Mouse (Mus musculus) large intestine, adult 2 months (tissue): Measurements from ENCODE around the gene Tmem178b. TPM values are rescaled to one million over a fixed set of nuclear protein-coding genes. Genes with fewer than 3 reads are reported as not detected.

ENCODE experiments used
- DNase-seq: peaks from one replicate; pipeline ENCODE4 v3.0.0-alpha.2; 2012; ENCODE audit warnings: low read depth, low spot score
- WGBS: fragments of 180-500 bp; shearing (Covaris S2); methylation state at CpG from one replicate; pipeline ENCODE4 v1.1.7; 2018; 5-methylcytosine and 5-hydroxymethylcytosine counted together
- polyA plus RNA-seq: library from polyadenylated mRNA; depleted of rRNA; stranded (reverse); fragments of >200 nt; gene quantifications from 2 replicates; pipeline ENCODE4 v1.2.3, GENCODE M21; 2012; rRNA removed

Tmem178b gene
- polyA plus RNA-seq, 1 experiment: 0.33 TPM

DNA sequence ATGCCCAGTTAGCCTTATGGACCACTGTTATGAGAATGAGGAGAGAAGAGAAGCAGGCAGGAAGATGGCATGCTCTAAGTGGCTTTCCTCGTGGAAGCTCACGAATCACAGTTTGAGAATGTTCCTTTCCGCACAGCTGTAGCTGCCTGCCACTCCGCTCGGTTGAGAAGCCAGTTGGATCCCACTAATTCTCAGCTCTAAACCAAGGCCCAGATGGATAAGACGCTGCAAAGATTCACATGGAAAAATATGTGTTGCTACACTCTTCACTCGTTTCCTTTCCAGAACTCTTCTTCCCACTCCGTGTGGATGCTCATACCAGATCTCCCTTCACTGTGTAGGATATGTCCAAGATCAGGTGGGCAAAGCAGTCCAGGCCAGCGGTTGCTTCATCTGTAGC is 356.9 kb downstream of the Tmem178b start:
- 88% methylated on average over 9 of the region's 9 CpGs for WGBS
- no peak for DNase-seq

DNA sequence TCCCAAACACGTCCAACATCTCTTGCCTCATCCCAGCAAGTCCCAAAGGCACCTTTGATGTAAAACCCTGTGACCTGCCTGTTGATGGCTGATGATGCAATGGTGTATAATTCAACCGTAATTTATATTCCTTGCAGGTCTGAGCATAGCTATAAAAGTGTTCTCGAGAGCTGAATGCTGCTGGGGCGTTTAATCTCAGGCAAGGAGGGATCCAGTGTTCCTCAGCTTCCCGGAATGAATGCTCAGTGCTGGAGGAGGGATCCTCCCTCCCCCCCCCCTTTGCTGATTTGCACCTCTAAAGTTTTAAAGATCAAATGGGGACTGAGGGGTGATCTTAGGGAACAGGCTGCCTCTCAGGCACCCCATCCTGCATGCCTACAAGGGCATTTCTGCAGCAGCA is 361.0 kb downstream of the Tmem178b start:
- DNase-seq: no peak
- WGBS: 36% methylated on average over 5 of the region's 5 CpGs

DNA sequence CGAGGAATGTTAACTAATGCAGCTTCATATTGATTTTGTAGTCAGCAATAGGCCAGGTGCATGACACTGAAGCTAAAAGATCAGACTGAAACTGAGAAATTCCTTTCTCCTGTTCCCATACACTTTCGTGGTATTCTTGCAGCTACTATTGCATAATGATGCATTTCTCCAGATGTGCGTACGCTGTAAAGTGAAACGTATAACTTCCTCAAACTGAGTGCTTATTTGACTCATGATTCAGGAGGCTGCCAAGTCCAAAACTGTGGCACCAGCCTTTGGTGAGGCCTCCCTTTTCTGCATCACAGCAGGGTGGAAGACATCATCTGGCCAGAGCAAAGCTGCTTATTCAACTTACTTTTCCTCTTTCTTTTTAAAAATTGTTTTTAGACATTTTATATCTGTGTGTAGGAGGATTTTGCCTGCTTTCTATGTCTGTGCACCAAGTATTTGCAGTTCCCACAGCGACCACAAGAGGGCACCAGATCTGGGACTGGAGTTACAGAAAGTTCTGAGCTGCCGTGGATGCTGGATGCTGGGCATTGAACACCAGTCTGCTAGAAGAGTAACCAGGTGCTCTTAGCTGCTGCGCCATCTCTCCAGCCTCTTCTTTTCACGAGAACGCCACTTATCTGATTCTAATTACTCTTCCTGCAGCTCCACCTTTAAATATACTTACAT is 362.9 kb downstream of the Tmem178b start:
- DNase-seq: peak; percentile 14
- 29% methylated on average over 10 of the region's 10 CpGs for WGBS

DNA sequence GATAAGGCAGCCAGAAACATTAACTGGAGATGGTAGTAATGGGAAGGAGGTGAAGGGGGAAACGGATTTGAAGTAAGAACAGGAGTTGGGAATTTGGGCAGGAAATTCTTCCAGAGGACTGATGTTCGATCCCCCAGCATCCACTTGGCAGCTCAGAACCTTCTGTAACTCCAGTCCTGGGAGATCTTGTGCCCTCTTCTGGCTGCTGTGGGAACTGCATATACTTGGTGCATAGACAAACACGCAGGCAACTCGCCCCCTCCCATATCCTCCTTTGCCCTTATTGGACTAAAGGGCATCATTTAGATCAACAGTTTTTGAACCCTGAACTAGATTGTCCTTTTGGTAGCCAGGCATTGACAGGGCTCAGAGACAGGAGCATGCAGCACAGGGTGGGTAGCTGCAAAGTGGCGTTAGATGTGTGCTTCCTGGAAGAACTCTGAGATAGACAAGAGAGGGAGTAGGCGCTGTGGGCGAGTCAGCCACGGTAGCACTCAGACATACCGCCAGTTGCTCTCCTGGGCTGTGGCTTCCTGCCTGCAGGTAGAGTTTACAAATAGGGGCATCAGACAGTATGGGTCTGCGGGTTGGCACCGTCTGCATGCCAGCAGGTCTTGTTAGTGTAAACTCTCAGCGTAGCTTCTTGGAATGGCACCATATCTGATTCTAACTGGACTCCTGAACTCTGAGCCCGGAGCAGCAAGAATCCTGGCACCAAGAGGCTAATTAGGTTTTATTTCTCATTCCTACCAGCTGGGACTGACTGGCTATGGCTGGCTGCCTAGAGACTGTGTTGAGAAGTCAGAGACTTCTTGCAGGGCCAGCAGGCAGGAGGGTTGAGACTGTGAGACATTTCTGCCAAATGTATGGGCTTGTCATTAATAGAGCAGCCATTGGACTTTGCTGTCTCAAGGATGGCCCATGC is 364.0 kb downstream of the Tmem178b start:
- no peak for DNase-seq

DNA sequence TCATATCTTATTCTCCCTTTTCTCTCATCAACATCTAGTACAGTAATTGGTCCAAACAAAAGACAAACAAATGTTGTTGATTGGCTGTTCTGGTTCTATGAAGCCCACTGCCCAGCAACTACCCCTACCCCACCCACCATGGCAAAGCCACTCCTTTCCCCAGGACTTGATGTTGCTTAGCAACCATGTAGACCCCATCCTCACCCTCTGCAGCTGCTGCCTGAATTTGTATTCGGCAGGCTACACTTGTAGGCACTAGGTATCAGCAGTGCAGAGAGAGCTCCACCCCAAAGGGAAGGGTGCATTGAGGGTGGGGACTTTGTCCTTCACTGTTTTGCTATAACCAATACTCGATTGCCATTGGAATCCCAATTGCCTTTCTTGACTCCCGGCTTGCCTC is 365.8 kb downstream of the Tmem178b start:
- 59% methylated on average over 3 of the region's 3 CpGs for WGBS
- DNase-seq: no peak

More for the DNA sequence above, 364.0 kb downstream of the Tmem178b start:
- 57% methylated on average over 13 of the region's 13 CpGs for WGBS

DNA sequence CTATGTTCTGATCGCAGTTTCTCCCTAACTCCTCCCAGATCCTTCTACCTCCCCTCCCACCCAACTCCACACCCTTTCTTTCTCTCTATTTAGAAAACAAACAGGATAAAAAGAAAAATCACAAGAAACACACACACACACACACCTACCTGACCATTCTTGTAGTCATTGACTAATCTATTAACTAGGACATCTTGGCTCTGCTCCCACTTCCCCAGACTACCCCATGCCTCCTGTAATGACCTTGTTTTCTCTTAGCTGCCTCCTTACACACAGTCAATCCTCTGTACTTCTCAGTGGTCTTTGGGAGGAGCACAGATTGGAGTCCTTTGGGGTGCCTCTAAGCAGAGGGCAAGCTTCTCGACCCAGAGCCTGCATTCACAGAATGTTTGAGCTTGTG is 367.6 kb downstream of the Tmem178b start:
- DNase-seq: no peak
- 35% methylated on average over 2 of the region's 2 CpGs for WGBS

DNA sequence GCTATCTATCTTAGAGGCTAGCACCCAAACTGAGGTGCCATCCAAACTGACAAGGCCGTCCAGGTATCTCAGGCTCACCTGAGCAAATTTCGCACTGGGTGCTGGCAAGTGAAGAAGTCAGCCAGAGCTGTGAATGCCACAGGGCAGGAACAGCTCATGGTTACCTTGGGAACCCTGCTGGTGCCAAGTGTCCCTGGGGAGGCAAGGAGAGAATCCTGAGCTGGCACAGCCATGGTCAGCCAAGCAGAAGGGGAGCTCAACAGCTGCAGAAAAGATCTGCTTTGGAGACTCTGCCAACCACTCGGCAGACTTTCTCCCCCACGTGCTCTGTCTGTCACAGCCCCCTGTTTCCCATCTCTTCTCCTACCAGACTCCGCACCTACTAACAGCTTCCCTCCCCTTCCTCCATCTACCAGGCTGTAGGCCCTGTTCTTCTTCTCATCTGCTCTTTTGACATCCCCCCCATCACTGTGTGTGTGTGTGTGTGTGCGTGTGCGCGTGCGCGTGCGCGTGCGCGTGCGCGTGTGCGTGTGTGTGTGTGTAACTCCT is 374.4 kb downstream of the Tmem178b start:
- DNase-seq: no peak
- WGBS: 94% methylated on average over 17 of the region's 17 CpGs

DNA sequence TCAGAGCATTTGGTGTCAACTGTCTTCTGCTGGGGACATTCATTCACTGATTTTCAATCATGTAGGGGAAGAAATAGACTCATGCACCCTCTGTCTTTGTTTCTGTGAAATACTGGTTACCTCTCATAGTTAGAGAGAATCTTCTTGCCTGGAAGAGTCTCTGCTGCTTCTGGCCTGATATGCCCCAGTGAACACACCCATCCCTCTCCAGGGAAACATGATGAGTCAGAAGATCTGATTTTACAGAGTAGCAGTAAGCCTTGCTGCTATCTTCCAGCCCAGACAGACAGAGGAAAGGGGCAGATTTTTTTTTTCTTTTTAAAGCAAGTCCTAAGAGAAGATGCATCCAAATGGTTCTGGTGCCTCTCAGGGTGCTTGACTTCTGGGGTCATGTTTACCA is 376.9 kb downstream of the Tmem178b start:
- no peak for DNase-seq

DNA sequence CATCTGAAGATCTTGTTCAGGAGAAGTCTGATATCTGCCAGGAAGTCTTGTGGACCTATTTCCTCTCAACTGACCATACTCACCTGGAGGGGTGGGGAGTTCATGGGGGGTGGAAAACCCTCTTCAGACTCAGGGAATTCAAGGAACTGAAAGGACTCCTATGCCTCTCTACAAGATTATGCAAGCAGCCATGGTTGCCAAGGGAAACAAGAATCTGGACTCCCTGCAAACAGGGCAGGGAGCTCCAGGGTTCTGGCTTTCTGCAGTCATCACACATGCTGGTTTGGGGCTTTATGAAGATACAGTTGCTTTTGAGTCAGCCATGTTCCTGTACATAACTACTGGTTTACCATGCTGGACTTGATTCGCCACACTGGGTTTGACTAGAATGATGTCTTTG is 390.6 kb downstream of the Tmem178b start:
- WGBS: 91% methylated on average over 1 of the region's 1 CpGs
- no peak for DNase-seq

DNA sequence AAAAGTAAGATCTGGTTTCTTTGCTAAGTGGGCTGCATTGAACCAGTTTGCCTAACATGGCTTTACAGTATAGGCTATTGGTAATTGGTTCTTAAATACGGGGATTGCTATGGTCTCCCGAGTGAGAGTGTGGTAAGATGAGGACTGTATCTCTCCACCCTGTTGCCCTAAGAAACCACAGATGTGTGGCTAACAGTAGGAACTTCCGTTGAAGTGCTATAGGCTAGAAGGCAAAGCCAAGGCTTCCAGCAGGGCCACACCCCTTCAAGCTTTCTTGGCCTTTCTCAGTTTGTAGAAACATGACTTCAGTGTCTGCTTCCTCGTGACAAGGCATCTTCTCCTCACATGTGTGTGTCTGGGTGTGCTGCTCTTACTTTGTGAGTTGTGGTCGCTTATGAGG is 427.6 kb downstream of the Tmem178b start:
- no peak for DNase-seq
- WGBS: 72% methylated on average over 5 of the region's 5 CpGs

DNA sequence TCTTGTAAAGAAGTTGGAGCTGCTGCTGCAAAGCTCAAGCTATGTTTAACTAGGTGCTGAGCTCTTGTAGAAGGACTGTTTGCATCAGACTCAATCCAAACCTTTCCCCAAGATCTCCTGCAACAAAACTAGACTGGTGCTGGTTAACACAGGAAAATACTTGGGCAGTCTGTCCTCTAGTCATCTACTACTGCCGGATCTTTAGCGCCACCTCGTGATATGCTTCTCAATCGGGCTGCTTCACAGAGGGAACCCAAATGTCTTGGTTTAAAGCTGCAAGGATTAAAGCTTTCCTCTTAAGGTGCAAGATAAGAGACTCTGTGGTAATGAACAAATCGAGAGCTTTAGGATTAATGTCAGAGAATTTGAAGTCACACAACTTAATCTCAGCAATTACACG is 430.3 kb downstream of the Tmem178b start:
- DNase-seq: no peak
- WGBS: 10% methylated on average over 6 of the region's 6 CpGs

Other genes starting within 250 kb of the Tmem178b start
- 2.0 and 4.2 TPM in 2 replicates for gene Braf, start 147.8 kb upstream of the Tmem178b start, polyA plus RNA-seq
- 73.0 and 81.6 TPM in 2 replicates for gene Mrps33, start 62.3 kb upstream of the Tmem178b start, polyA plus RNA-seq